Mouse (Mus musculus): ENCODE measurements around the gene Ddx19b.
"Not testable (repeated sequence)": the region's sequence is repeated elsewhere in the genome, so short reads cannot be mapped to it uniquely, and the experiment has no call there.

Gene Ddx19b

DNA sequence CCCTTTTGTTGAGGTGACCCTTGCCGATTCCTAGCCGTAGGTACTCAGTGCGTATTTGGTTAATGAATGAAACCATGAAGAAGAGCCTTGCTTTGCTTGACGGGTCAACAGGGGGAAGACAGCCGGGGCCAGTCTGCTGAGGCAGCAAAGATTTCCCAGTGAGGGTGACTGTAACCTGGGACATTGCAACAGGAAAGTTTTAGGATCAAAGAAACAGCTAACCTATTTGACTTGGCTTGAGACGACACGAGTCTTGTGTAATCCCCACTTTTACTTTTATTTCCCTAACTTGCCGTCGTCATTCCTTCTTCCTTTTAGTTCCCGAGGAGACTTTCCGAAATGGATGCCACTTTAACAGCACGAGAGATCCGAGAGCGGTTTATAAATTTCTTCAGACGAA lies 5.0 kb upstream of the Ddx19b start:
- in situ Hi-C loops (cut with MboI, MseI): no loop called here

- in situ Hi-C loops (cut with MboI, MseI): no loop called here
These were observed 2.7 kb upstream of the Ddx19b start for GRCm38 (mm10) chr8:111034276-111034675.

- in situ Hi-C loops (cut with MboI, MseI): no loop called here
These were observed 2.1 kb upstream of the Ddx19b start for GRCm38 (mm10) chr8:111033482-111034215.

GRCm38 (mm10) chr8:111032916-111033315 lies 1.4 kb upstream of the Ddx19b start, which contains the start of gene Aars:
Aars (plus strand) TSS chr8:111033144.
- in situ Hi-C loops (cut with MboI, MseI): no loop called here

DNA sequence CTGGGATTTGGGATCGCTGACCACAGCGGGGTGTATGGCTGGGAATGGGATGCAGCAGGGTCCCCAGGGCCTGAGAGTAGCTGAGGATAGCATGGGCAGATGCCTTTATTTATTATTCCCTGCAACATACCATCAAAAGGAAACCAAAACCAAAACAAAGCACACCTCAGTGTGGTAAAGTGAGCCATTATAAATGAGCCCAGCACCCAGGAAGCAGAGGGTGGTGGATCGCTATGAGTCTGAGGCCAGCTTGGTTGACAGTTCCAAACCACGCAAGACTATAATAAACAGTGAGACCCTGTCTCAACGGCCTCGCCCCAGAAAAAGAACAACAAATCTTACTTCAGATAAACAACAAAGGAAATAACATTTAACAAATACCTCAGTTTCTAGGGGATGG lies 1.5 kb downstream of the Ddx19b start:
- in situ Hi-C loops (cut with MboI, MseI): no loop called here

- in situ Hi-C loops (cut with MboI, MseI): no loop called here
These were observed 2.0 kb downstream of the Ddx19b start for GRCm38 (mm10) chr8:111029589-111029988.

DNA sequence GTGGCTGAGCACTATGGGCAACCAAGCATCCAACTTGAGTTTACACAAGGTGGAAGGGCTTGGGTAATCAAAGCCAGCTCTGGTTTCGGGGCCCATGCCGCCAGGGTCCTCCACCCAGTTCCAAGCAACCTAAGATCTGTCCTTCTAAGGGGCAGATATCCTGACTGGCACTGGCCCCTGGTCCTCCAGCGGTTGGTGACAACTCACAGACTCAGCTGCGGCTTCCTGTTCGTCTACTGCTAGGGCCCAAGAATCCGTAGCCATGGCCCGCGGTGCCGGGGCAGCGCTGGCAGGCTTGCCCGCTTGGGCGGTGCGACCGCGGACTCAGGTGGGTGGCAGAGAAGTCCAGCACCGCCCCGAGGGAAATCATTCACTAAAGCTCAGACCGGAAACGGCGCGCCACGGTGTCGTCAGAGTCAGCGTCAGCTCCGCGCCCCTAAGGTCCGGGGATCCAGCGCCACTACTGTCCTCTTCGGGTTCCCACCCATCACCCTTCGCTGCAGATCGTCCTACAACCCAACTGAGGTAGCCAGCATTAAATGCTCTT lies 4.1 kb downstream of the Ddx19b start:
- in situ Hi-C loops (cut with MboI, MseI): no loop called here

DNA sequence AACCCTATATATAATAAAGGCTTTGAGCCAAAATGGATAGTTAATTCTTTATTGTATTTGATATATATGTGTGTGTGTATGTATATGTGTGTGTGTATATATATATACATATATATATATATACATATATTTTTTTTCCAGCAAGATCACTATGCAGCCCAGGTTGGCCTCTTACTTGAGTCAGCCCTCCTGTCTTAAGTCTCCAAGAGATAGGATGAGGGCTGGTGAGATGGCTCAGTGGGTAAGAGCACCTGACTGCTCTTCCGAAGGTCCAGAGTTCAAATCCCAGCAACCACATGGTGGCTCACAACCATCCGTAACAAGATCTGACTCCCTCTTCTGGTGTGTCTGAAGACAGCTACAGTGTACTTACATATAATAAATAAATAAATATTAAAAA lies 4.9 kb downstream of the Ddx19b start:
- in situ Hi-C loops (cut with MboI, MseI): not testable (repeated sequence)

DNA sequence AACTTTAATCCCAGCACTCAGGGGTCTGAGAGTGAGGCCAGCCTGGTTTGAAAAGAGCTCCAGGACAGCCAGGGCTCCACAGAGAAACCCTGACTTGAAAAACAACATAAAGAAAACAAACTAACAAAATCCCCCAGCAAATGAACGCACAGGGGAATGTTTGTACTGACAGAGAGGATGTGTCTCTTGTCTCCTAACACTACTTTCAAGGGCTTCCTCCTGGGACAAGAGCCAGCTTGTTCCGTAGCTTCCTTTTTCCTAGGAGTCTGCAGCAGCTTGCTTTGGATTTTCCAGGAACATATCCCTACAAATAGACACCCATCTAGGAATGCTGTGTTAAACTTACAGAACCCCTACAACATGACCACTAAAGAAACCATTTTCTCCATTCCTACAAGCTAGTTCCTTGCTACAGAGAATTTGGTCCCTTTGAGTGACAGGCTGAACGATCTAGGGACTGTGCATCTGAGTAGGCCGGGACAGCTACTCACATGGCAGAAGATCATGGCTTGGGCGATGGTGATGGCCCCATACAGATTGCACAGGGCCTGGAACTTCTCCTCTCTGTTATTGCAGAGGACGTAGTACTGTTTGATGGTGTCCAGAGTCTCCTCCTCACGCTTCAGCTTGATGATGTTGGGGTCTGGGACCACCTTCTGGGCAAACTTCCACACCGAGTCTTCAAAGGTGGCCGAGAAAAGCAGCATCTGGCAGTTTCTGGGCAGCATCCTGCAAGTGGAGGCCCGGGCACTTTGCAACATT lies 21.1 kb downstream of the Ddx19b start:
- in situ Hi-C loops (cut with MboI, MseI): not testable (repeated sequence)

- in situ Hi-C loops (cut with MboI, MseI): no loop called here
These were observed 33.7 kb downstream of the Ddx19b start, which contains the start of gene Ddx19a for GRCm38 (mm10) chr8:110997547-110998531. Ddx19a (minus strand) TSS chr8:110997800.

DNA sequence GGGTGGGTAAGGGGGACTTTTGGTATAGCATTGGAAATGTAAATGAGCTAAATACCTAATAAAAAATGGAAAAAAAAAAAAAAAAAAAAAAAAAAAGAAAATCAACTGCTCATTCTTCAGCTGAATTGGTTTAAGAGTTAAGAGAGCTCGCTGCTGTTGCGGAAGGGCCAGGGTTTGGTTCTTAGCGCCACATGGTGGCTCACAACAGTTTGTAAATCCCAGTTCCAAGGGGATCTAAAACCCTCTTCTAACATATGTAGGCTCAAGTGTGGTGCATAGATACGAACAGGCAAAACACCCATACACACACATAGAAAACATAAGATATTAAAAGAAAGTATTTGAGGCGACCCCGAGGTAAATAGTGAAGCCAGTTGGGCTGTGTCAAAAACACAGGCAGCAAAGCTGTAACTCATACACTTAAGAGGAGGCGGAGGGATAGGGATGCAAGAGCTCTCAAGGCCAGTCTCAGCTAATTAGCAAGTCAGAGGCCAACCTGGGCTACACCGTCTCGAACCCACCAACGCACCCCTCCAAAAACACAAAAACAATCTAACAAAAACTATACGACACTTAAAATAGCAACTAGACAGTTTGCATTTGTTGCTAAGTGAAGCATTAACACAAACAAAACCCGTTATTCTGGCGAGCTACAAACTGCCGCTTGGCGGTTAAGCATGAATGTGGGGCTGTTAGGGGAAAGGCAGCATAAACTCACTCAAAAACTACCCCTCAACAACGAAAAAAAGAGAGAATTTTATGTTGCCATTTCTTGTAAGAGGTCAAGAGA lies 34.7 kb downstream of the Ddx19b start:
- in situ Hi-C loops (cut with MboI, MseI): no loop called here

GRCm38 (mm10) chr8:110990017-110990416 lies 41.5 kb downstream of the Ddx19b start:
- in situ Hi-C loops (cut with MboI, MseI): no loop called here

DNA sequence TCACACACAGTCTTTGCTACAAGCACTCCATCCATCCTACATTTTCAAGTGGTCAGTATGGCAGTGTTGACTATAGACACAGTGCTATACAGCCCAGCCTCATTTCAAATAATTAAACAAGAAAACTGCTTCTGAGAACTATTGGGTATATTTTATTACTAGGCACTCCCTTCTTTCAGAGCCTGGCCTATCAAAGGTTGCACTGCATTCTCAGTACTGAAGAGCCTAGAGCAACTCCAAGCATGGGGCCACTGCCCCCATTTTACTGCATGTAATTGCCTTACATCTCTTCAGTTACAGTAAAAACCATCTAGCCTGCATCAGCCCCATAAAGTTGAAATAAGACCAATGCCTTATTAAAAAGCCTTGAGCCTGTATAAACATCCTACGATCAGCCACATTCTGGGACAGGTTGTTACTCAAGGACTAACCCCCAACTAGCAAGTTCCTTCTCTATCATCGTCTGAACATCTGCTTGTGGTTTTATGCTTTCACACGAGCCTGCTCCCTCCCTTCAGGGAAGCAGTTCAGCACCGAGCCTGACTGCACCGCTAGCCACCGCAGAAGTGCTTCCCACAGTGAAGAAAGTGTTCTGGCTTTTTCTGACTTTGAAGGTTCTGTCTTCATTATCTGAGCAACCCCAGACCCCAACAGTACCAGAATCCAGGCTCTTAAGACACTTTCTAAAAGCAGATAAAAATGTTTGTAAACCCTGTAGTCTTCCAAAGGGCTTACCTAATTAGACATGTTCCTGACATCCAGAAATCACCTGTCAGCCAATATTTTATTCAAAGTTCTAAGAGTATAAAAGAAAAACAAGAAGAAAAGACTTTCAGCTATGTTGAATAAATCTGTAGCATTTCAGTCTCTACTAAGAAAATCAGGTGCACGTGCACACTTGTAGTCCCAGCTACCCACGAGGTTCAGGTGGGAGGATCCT lies 43.5 kb downstream of the Ddx19b start:
- in situ Hi-C loops (cut with MboI, MseI): loop anchor here (5.0 to 10.0 kb wide), 2 partner anchors 64 to 143 kb away; partner anchors contain the start of genes Cog4 and Sf3b3

GRCm38 (mm10) chr8:110981304-110981703 lies 50.2 kb downstream of the Ddx19b start:
- in situ Hi-C loops (cut with MboI, MseI): loop anchor here (5.0 to 10.0 kb wide), 2 partner anchors 137 to 286 kb away; partner anchors contain the start of genes Cog4 and Sf3b3

DNA sequence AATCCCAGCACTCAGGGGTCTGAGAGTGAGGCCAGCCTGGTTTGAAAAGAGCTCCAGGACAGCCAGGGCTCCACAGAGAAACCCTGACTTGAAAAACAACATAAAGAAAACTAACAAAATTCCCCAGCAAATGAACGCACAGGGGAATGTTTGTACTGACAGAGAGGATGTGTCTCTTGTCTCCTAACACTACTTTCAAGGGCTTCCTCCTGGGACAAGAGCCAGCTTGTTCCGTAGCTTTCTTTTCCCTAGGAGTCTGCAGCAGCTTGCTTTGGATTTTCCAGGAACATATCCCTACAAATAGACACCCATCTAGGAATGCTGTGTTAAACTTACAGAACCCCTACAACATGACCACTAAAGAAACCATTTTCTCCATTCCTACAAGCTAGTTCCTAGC lies 53.6 kb downstream of the Ddx19b start:
- in situ Hi-C loops (cut with MboI, MseI): not testable (repeated sequence)

- in situ Hi-C loops (cut with MboI, MseI): not testable (repeated sequence)
These were observed 55.0 kb downstream of the Ddx19b start for GRCm38 (mm10) chr8:110976532-110976931.

DNA sequence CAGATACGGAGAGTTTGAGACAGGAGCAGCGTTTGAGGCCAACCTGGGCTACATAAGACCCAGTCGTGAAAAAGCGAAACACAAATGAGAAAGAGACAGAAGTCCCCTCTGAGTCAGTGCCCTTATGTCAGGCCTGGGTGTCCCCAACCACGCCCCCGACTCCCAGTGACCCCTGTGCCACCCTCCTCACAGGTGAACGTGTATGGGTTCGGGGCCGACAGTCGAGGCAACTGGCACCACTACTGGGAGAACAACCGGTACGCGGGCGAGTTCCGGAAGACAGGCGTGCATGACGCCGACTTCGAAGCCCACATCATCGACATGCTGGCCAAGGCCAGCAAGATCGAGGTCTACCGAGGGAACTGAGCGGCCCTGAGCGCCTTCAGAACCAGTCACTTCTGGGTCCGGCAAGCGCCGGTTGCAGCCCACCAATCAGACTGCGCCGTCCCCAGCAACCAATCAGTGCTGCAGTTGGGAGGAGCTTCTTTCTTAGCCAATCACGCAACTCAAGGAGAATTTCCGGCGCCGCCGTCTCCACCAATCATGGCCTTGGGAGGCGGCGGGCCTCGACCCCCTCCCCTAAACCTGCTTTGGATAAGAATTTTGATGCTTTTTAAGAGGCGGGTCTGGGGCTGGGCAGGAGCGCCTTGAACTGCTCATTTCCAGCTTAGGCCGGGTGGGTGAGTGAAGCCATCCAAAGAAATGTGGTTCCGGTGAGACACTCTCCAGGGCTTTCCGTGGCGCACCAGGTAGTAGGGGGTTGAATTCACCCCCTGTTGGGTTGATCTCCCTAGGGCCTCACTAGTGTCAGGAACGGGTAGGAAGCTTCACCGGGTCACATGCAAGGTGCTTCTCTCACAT lies 61.4 kb downstream of the Ddx19b start:
- in situ Hi-C loops (cut with MboI, MseI): no loop called here

DNA sequence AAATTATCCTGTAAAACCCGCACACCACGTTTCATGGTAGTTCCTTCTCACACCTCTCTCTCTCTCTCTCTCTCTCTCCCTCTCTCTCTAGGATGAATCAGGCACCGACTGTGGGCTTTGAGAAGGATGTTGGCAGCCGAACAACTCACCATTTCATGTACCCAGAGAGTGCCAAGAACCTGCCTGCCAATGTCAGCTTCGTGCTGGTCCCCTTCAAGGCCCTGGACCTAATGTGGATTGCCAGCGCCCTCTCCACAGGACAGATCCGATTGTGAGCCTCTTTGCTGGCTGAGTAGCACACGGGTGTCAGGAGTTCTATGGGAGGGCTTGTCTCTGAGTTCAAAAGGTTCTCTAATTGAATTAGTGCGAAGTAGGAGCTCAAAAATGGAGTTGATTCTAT lies 64.2 kb downstream of the Ddx19b start:
- in situ Hi-C loops (cut with MboI, MseI): no loop called here
